Mouse (Mus musculus) T-helper 17 cell (primary cell): ENCODE data around the gene Jmjd8.

Experiments
- in situ Hi-C, 2 experiments: fragments of 300-600 bp; cut with MboI, MseI; formaldehyde crosslinking; loops; 1 replicate in 1 of 2; 2 replicates in 1 of 2; pipeline ENCODE4 v1.15.1; 2025; ENCODE audit warnings: high pct_unique_total_duplicates in 2 of 2

Gene Jmjd8

DNA sequence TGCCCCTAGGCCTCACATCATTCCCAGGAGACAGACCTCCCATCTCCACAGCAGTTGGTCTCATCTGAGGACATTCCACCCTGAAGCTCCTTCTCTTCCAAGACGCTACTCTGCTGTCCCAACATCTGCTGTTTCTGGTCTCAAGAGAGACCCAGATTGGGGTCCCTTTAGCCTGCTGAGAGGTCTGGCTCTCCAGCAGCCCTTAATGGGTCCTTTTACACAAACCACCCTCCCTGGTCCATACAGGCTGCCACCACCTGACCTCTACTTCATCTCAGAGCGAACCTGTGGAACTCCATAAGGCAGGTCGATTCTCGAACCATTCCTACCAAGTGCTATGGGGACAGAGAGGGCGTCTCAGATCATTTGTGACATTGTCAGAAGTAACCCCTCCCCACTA lies 20.6 kb upstream of the Jmjd8 start:
- in situ Hi-C loops = no loop called here

DNA sequence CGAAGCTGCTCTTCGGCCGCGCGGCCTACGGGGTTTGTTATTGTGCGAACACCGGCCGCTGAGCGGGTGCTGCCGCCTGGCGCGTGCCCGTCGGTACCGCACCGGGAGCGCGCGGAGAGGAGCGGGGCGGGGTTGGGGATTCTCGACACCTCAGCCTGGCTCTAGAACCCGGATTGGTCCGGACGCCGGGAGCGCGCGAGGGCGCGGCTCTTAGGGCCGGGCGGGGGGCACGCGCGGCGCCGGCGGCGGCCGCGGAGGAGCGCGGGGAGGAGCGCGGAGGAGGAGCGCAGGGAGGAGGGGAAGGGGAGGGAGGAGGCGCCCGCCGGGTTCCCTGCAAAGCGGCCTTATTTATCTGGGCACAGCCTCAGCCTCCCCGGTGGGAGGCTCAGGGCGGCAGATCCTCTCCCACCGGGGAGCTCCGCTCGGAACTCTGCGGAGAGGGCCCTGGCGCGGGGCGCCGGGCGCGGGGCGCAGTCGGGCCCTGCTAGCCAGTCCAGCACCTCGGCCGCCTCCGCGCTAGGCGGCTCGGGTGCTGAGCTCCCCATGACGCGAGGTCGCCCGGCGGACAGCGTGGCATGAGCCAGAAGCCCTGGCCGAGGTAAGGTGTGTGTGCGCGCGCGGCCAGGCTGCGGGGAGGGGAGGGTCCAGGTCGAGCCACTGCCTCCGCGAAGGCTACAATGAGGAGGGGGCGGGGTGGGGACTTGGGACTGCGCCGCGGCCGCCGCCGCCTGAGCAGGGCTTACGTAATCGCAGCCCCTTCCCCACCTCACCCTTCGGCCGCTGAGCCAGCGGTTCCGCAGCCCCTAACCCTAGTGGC lies 19.7 kb upstream of the Jmjd8 start, which contains the start of gene Fbxl16:
Gene Fbxl16, plus strand, starts transcription at position 297 of the 817 bp plus-strand sequence.
- in situ Hi-C loops = no loop called here

DNA sequence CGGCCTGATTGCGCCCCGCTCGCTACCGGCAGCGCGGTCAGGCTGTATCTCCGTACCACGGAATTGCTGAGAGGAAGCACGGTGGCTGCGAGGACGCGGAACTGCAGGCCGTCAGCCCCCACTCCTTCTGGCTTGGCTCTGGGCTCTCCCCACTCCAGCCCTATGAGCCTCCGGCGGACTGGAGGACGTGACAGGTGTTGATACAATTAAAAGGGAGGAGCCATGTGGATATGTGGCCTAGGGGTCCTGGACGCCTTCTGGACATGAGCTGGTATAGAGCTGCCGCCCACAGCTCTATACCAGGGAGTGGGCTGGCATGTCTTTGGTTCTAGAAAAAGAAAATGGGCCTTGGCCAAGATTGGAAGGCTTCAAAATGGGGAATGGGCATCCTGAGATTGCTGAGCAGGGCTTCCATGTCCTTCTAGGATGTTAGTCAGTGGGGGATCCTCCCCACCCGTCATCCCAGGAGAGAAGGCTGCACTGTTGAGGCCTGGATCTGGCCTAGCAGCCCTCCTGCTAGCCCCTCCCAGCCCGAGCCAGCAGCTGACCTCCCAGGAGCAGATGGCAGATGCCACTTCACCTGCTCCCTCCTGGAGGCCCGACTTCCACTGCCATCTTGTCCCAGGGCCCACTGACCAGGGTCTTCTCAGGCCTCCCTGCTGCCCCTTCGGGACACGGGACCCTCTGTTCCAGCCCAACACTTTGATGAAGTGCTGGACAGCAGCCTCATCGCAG lies 18.9 kb upstream of the Jmjd8 start:
- in situ Hi-C loops = no loop called here

- in situ Hi-C loops = no loop called here
Observed at GRCm38 (mm10) chr17:25810890-25811289, 17.8 kb upstream of the Jmjd8 start.

DNA sequence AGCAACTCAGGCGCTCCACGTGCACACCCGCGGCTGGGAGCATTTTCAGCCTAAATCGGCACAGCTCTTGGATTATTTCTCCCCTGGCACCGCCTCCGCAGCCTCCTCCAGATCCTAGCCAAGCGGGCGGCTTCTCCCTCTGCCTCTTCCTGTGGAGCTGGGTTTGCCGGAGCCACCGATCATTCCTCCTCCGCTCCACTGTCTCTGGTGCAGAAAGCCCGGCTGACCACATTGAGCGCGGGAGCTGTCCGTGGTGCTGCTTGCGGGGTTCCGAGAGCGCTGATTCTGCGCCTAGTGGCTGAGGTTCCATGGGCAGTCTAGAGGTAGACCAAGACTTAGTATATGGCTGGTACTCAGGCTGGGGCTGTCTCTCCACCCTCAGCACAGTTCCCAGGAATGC lies 15.2 kb upstream of the Jmjd8 start:
- in situ Hi-C loops = no loop called here

- in situ Hi-C loops = no loop called here
Observed at GRCm38 (mm10) chr17:25817662-25818061, 11.0 kb upstream of the Jmjd8 start.

DNA sequence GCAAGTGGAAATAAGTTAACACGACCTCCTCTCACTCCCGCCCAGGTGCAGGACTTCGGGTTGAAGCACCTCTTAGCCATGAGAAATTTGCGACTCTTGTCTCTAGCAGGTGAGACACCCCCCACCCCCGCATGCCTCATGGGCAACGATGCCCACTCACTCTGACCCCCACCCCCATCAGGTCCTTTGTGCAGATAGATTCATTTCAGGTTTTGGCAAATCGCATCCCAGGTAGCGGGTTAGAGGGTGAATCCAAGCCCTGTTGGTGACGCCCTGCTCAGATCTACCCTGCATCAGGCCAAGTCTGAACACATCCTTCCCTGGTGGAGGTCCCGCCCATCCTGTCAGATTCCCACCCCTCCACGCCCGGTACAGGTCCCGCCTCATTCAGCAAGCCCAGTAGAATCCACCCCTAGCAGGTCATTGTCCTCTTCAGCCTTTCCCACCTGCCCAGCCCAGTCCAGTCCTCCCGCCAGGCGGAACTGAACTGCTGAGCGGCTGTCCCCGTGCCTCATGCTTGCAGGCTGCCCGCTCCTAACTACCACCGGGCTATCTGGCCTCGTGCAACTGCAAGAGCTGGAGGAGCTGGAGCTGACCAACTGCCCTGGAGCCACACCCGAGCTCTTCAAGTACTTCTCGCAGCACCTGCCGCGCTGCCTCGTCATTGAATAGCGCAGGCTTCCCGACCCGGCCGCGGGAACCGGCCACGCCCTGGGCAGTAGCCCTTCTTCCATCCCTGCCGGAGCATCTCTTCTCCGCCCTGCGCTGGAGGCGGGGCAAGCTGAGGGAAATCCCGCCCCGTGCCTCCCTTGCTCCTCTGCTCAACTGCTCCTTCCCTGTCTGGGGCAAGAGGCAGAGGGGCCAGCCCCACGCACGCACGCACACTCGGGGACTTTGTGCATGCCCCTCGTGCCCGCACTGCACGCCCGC lies 9.6 kb upstream of the Jmjd8 start:
- in situ Hi-C loops = no loop called here

GRCm38 (mm10) chr17:25823452-25823851 lies 5.2 kb upstream of the Jmjd8 start, which contains the start of gene Wdr24:
TSS of gene Wdr24 (plus strand) at chr17:25823627.
- in situ Hi-C loops = loop anchor here in 1 of 2 experiments (10.0 kb wide), 1 partner anchor 1721 kb away; no protein-coding TSS in a partner anchor

DNA sequence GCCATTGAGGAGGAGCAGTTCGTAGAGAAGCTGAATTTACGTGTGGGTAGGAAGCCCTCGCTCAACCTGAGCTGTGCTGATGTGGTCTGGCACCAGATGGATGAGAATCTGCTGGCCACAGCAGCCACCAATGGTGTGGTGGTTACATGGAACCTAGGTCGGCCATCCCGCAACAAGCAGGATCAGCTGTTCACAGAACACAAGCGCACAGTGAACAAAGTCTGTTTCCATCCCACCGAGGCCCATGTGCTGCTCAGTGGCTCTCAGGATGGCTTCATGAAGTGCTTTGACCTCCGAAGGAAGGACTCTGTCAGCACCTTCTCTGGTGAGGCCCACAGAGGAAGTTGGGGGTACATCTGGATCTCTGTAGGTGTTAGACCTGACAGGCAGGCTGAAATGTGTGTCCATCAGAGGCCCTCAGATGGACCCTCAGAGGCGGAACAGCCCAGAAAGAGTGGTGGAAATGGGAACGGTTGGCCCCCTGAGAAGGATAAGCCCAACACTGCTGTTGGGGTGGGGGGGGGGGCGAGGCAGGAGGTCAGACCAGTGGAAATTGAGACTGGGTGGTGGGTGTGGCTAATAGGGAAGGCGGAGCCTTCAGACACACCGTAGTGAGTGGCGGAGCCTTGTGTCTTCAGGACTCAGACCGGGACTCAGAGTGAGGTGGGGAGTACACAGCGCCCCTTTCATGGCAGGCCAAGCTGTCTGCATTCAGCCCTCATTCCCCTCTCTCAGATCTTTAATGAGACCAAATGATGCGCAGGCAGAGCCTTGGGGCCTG lies 4.1 kb upstream of the Jmjd8 start:
- in situ Hi-C loops = loop anchor here in 1 of 2 experiments (10.0 kb wide), 1 partner anchor 1720 kb away; no protein-coding TSS in a partner anchor

- in situ Hi-C loops = loop anchor here in 1 of 2 experiments (10.0 kb wide), 1 partner anchor 1719 kb away; no protein-coding TSS in a partner anchor
Observed at GRCm38 (mm10) chr17:25825311-25825710, 3.4 kb upstream of the Jmjd8 start.

- in situ Hi-C loops = loop anchor here in 1 of 2 experiments (10.0 kb wide), 1 partner anchor 1719 kb away; no protein-coding TSS in a partner anchor
Observed at GRCm38 (mm10) chr17:25825984-25826570, 2.6 kb upstream of the Jmjd8 start.

DNA sequence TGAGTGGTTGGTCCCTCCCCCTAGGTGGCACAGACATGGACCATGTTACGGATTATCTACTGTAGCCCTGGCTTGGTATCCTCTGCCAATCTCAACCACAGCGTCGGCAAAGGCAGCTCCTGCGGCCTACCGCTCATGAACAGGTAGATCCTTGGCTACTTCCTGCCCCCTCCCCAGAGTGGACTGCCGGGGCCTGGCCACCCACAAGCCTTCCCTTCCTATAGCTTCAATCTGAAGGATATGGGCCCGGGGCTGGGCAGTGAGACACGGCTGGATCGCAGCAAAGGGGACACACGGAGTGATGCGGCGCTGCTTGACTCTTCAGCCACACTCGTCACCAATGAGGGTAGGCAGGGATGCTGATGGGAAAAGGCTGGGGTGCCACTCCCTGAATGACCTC lies 1.7 kb upstream of the Jmjd8 start:
- in situ Hi-C loops = loop anchor here in 1 of 2 experiments (10.0 kb wide), 1 partner anchor 1718 kb away; no protein-coding TSS in a partner anchor

DNA sequence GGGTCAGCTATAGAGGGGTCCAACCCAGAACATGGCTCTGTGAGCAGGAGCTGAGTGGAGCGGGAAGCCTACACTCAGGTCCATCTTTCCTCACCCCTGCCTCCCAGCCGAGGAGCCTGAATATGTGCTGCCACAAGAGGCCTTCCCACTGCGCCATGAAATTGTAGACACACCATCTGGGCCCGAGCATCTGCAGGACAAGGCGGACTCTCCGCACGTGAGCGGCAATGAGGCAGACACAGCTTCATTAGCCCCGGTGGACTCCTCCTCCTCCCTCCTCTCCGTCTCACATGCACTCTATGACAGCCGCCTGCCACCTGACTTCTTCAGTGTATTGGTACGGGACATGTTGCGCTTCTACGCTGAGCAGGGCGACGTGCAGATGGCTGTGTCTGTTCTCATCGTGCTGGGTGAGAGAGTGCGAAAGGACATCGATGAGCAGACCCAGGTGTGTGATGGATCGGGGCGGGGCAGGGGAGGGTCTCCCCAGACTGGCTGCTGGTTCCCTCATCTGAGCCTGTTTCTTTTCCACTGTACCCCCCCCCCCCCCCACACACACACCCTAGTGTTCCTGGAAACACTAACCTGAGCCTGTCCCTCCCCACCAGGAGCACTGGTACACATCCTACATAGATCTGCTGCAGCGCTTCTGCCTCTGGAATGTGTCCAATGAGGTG lies 983 bp upstream of the Jmjd8 start:
- in situ Hi-C loops = loop anchor here in 1 of 2 experiments (10.0 kb wide), 1 partner anchor 1717 kb away; no protein-coding TSS in a partner anchor

DNA sequence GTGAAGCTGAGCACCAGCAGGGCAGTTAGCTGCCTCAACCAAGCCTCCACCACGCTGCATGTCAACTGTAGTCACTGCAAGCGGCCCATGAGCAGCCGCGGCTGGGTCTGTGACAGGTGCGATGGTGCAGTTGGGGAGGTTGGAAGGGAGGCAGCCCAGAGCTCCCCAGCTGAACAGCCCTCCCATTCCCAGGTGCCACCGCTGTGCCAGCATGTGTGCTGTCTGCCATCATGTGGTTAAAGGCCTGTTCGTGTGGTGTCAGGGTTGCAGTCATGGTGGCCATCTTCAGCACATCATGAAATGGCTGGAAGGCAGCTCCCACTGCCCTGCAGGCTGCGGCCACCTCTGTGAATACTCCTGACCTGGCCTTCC lies 458 bp upstream of the Jmjd8 start:
- in situ Hi-C loops = loop anchor here in 1 of 2 experiments (10.0 kb wide), 1 partner anchor 1717 kb away; no protein-coding TSS in a partner anchor

GRCm38 (mm10) chr17:25829558-25830017 lies 921 bp downstream of the Jmjd8 start:
- in situ Hi-C loops = loop anchor here in 1 of 2 experiments (10.0 kb wide), 1 partner anchor 1715 kb away; no protein-coding TSS in a partner anchor

- in situ Hi-C loops = no loop called here
Observed at GRCm38 (mm10) chr17:25830200-25830753, 1.6 kb downstream of the Jmjd8 start.

DNA sequence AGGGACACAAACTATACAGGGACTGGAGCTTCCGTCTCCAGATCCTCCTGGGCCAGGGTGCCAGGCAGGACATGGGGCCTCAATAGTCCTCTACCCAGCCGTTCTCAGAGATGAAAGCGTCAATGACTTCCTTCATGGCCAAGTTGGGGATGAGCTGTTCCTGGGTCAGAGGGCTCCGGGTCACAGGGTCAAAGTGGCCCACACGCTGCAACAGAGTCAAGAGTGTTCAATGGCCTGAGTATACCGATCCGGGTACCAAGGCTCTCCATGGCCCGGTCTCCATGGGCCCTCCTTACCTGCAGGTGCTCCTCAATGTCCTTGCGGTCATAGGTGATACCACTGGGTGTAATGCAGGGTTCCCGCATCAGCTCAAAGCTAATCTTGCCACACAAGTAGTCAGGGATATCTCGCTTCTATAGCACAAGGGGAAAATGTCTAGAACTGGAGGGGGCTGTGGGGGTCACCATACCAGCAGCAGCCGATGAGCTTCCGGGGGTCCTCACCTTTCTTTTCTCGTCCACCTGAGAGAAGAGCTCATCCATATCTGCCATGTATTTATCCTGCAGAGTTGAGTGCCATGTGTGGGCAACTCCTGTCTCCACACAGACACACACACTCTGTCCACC lies 2.3 kb downstream of the Jmjd8 start:
- in situ Hi-C loops = no loop called here
